Mouse (Mus musculus) cerebellum, adult 9-10 months (tissue): ENCODE data around the gene Mdp1.

ENCODE experiments used
- DNase-seq: peaks from one replicate; pipeline ENCODE4 v3.0.0; 2022

The Mdp1 gene

DNA sequence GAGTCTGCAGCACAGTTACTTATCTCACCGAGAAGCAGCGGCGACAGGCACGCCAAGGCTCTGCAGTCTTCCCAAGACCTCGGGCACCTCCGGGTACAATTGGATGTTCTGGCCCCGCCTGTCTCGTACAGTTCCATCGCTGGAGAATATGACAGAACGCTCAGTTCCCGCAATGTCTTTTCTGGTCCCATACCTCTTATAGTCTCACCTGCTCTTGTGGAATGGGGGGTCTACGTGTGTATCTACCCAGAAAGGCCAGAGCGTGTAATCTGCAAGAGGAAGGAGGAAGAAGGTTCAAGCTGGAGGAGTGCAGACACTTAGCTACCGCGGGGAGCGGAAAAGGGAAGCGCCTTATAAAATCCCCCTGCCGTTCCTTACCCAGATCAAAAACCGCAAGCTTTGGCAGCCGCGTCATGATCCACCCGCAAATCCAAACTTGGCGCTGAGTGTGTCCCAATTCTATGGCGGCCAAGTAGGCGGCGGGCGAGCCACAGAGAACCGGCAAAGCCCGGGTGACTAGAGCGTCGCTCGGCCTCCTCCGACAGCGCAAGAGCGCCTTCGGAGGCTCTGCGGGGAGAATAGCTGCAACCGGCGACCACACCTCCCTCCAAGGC lies at the start of gene Mdp1:
Gene Mdp1 (minus strand): TSS at position 549 of the 614 bp plus-strand sequence.
- DNase-seq: peak; percentile 67

DNA sequence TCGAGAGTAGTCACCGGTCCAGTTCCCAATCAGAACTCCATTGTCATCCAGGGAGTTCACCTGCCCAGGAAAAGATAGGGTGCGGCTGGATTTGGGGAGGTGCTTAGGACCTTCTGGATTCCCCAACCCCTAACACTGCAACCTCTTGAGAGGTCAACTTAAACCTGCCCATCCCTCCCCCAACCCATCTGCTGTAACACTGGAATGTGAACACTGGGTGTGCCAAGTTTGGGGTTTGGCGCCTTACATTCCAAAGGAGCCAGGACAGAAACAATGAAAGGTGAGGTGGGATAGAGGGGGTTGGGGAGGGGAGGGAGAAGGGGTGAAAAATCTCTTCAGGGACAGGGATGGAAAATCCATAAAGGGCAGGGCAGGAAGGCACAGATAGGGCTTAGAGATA lies 49.2 kb upstream of the Mdp1 start:
- DNase-seq: no peak

DNA sequence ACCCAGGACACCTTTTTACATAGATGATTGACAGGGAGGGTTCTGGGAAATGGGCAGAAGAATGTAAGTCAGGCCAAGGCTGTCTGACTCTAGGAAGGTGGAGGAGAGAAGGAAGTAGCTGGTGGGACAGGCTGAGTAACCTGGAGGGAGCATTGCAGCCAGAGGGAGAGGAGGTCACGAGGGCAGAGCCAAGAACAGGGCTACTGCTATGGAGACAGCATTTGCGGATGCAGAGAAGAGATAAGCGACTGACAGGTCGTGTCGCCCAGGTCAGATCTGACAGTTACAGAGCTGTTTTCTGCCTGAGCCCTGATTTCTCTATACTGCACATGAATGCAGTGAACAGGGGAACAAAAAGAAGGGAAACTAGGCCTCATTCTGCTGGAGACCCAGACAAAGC lies 47.1 kb upstream of the Mdp1 start:
- no peak for DNase-seq

DNA sequence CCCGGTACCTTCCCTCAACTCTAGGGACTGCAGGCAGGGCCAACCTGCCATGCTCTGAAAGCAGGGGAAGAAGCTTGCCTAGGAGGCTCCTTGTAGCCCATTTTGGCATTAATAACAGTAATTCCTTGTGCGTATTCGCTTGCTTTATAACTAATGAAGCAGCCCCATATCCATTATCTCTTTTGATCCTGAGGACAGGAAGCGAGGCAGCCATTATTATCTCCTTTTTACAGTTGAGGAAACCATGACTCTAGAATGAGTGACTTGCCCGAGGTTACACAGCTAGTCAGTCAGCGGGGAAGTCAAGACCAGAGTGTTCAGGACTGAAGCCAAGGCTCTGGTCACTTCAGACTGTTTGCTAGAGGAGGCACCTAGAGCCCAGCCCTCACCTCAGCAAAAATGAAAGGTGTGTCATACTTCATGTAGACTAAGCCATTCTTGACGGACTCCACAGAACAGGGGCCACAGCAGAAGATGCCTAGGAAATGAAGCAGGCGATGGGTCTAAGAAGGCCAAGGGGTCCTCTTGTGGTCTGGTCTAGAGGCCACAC lies 45.8 kb upstream of the Mdp1 start:
- DNase-seq: no peak

DNA sequence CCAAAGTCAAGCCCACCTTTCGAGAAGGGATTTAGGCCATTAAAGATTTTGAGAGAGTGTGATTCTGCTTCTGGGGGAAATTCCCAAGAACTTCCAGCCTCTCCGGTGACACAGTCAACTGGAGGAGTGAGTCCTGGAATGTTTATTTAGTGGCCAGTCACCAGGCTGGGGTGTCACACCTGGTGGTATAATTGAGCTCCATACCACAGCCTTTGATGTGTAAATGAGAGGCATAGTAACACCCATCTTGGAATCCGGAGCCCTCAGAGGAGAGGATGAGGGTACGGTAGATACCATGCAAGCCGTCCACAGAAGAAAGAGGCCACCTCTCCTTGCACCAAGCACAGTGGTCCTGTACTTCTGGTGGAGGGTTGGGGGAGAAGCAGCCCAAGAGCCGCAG lies 42.5 kb upstream of the Mdp1 start:
- DNase-seq: no peak

DNA sequence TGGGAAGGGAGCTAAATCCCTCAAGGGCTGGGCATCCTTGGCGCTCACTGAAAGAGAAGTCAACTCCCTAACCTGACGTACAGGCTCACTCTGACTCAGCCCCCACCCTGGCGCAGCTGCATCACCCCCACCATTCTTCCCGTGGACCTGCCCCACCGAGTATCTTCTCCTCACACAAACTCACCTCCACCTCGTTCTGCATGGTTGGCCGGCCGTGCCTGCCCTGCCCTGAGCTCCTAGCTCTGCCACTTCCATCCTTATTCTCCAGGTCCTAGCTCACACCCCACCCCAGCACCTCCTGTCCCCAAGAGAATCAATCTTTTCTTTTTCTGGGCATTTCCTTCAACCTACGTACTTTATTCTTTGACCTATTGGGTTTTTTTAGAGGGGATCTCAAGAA lies 40.8 kb upstream of the Mdp1 start:
- no peak for DNase-seq

DNA sequence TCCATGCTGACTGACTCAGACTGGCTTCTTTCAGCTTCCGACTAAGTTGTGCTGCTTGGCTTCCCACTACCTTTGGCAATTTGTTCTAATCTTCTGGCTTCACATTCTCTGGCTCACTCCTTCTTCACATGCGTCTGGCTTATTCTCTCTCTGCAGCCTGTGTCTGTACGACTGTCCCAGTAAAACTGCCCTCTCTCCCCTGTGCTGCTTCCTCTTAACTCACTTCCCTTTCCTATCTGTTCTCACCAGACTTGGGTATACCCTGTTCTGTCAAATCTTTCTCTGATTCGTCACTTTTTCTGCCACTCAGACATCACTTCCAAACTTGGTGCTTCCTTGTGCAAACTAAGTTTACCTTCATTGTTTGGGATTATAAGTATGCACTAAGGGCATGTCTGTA lies 36.9 kb upstream of the Mdp1 start:
- DNase-seq: no peak

DNA sequence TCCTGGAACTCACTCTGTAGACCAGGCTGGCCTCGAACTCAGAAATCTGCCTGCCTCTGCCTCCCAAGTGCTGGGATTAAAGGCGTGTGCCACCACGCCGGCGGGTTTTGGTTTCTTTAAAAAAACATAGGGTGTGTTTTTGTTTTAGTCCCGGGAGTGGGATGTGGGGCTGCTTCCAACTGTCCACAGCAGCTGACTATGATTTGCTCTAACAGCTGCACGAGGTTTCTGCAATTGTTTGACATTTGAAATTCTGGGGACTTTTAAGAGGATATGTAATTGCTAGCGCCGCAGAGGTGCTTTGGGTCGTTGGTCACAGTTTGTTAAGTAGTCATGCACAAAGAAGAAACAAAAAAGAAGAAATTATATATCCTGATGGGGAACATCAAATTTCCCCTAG lies 29.1 kb upstream of the Mdp1 start:
- DNase-seq: no peak

DNA sequence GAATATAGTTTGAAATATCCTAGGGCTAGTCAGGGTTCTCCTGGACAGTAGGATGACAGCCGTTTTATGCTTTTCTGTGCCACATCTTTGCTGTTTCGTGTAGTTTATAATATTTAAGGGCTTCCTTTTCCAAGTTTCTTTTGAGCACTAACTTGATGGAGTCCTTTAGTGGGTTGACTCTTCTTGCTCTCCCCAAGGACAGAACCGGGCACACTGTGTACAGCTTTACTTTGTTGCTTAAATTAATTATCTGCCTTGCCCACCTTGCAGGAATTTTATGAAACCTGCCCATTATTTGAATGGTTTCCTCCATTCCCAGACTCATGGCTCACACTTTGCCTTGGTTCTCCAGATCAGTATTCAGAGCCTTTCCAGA lies 21.8 kb upstream of the Mdp1 start:
- no peak for DNase-seq

DNA sequence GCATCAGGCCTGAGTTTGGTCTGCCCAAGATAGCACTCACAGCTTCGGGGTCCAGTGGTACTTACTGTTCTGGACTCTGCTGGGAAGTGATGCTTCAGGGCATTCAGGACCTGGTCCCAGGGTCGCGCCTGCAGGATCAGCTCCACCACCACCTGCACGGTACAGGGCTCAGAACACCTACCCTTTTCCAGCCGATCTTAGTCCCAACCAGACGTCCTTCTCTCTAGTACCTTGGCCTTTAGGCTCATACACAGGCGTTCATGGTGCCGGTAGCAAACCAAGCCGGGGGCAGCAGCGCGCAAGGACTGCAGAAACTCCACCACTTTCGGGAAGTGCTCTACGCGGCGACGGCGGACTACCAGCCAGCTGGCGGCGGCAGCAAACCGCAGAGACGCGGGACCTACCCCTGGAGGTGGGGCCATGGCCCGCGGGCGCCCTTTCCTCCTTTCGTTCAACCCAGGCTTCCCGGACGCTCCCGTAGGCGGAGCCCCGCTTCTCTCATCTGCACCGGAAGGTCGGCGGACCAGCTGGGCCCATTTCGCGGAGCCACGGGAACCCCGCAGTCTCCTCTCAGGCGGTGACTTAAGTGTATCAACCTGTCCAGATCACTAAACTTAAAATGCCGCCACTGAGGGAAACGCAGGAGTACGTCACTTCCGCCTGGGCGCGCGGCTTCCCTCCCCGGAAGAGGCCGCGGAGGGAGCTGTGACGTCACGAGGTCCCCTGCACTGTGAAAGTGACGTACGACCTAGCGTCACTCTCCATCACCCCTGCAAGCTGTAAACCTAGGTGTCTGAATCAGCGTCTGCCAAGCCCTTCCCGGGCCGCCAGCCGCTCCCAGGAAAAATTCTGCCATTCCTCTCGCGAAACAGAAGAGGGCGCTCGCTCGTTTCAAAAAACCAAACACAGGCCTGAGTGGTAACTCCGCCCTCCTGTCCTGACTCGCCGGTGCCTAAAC lies 21.1 kb upstream of the Mdp1 start, which contains the start of gene Tinf2:
Gene Tinf2 (minus strand): TSS at position 661 of the 958 bp plus-strand sequence.
- DNase-seq: peak; percentile 98

DNA sequence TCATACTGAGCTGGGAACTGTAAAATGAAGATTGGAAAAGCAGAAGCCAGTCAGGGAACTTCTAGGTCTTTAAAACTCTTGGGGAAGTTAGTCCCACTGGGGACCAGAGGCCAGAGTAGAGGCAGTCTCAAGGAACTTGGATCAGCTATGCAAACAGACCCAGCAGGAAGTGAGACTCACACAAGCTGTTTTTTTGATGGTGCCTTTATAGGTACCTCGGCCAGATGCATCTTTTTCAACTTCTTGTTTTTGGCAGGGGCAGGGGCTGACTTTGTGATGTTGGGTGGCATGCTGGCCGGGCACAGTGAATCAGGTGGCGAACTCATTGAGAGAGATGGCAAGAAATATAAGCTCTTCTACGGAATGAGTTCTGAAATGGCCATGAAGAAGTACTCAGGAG lies 17.3 kb upstream of the Mdp1 start:
- no peak for DNase-seq

DNA sequence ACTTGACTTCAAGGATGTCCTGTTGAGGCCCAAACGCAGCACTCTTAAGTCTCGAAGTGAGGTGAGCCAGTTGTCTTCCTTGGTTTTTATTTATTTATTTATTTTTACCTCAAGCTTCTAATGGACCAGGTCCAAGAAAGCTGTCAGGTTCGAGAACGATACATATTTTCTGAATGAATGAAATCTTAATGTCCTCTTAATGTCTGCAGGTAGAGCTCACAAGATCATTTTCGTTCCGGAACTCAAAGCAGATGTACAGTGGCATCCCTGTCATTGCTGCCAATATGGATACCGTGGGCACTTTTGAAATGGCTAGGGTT lies 12.4 kb upstream of the Mdp1 start:
- DNase-seq: peak; percentile 63

DNA sequence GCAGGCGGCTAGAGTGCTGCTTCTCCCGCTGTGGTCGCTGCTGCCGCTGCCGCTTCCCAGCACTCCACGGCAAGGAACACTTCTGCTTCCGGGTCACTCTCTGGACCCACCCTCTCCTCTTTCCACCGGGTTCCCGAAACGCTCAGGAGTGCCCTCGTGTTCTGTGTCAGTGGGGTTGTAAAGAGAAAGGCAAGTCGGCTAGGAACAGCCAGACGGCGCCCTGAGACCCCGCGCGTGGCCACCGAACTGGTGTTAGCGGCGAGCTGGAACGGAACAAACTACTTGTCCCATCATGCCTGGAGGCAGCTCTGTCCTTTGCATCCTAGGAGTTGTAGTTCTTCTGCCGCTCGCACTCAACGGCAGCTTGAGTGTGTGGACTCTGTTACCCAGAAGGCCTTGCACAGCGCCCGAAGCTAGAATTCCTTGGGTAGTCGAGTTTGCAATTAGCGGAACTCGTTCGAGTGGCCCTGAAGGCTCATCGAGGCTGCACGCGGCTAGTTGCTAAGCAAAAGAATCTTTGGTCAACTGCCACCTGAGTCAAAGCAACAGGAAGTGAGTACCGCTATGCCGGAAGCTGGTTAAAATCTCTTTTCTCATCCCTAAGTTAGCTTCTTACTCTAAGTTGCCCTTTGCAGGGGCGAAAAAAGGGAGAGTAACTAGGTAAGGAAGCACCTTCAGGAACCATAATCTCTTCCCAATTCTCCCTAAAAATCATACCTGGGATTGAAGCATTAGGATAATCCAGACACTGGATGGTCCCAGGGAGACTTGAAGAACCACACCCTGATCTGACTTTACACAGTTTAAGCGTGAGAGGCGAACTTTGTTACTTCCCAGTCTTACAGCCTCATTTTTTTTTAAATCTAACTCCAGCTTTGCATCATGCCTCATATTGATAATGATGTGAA lies 11.8 kb upstream of the Mdp1 start, which contains the start of the genes Gmpr2 and Nedd8:
Gene Gmpr2 (plus strand): TSS at position 109 of the 908 bp plus-strand sequence.
Gene Nedd8 (minus strand): TSS at position 292 of the 908 bp plus-strand sequence.
- DNase-seq: peak; percentile 94

DNA sequence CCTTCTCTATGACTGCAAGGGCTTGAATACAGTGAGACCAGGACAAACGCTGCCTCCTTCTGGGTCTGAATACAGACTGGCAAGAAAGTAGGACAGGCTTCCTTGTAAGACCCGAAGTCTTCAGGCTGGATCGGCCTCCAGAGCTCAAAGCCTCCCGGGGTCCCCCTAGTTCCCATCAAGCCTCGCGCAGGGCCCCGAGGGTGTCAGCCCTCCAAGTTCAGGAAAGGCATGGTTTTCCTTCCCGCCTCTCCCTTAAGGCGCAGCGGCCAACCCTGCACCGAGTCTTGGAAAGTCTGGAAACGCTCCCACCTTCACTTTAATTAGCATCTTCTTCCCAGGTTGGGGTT lies 11.2 kb upstream of the Mdp1 start:
- DNase-seq: no peak

DNA sequence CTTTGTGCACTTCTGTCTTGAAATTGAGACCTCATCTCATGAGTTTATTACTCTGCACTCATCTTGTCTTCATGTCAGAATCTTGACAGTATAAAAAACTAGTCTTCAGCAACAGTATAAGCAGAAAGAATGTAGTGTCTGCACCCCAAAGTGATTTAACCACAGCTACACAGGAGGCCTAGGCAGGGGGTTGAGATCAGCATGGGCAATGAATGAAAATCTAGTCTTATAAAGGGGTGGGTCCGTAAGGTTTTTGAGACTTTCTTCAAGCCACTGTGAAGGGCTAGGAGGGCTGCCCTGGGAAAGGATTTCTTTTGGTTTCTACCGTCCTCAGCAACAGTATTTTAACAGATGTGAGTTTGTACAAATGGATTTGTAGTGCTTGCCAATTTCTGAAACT lies 328 bp upstream of the Mdp1 start:
- no peak for DNase-seq

DNA sequence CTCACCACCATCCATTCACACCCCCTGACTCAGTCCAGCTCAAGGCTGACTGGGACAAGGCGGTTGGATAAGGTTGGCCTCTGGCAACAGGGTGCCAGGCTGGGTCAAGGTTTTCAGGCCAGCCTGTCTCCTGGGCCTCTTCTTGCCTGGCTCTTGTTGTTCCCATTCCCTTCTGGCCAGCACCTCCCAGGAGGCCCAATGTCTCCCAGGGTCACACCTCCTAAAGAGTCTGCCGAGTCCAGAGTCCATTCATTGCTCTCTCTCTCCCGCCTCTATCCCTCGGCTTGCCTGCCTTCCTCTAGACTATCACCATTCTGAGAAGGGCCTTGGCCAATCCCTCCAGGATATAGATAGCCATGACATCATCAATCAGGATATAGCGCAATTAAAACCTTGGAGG lies 2.3 kb downstream of the Mdp1 start:
- DNase-seq: no peak

DNA sequence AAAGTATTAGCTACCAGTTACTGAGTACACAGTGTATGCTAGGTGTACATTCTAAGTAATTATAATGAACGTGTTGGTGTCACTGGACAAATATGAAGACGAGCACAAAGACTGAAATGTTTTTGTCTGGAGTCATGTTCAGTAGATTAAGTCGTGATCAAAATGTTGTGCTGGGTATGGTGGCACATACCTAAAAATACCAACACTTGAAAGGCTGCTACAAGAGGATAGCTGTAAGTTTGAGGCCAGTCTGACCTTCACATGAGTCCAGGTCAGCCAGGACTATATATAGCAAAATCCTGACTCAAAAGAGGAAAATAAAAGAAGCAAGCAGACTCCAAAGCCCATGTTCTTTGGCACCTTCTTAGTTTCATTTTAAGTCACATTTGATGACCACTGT lies 3.4 kb downstream of the Mdp1 start:
- DNase-seq: no peak

DNA sequence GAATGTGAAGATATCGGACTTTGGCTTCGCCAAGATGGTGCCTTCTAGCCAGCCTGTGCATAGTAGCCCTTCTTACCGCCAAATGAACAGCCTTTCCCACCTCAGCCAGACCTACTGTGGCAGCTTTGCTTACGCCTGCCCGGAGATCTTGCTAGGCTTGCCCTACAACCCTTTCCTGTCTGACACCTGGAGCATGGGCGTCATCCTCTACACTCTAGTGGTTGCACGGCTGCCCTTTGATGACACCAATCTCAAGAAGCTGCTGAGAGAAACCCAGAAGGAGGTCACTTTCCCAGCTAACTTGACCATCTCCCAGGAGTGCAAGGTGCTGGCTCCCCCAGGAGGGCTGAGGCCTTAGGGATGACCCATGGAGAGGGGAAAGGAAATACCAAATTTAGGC lies 8.8 kb downstream of the Mdp1 start:
- no peak for DNase-seq

DNA sequence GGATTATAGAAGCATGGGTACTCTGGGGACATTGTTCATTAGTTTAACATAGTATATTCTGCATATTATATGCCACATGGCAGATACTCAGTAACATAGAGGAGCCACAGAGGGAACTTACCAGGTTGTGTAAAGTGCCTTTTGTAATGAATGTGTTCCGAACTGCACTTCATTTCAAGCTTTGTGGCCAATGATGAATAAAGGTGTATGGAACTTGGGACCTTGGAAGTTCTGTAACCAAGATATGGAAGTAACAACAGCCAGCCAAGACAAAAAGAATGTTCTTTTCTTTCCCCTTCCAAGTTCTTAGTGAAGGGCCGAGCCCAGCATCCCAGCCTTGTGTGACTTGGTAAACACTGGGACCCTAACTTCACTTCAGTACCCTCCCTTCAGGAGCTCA lies 10.4 kb downstream of the Mdp1 start, which contains the start of gene Tssk4:
Gene Tssk4 (plus strand): TSS at position 301 of the 400 bp plus-strand sequence.
- no peak for DNase-seq

DNA sequence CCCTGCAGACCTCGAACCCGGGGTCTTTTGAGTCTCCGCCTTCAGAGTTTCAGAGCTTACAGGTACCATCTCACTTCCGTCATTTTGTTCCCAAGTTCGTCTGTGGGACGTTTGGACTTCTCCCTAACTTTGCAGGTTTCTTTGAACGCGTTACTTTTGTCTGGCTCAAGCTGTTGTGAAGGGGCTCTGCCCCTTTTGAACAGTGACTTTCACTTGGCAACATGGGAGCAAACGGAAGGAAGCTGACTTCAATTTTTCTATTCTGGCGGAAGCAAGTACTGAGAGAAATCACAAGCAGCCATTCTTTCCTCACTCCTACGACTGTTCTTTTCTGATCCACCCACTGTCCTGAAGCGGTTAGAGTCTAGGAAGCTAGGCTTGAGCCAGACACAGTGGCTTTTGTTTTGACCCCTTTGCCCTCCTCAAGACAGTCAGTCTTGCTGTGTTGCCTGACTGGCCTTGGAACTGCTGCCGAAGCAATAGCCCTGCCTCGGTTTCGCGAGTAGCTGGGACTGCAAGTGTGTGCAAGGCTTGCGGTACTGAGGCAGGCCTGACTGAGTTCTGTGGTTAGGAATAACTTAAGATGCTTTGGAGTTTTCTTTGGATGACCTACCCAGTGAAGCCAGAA lies 15.9 kb downstream of the Mdp1 start:
- no peak for DNase-seq

DNA sequence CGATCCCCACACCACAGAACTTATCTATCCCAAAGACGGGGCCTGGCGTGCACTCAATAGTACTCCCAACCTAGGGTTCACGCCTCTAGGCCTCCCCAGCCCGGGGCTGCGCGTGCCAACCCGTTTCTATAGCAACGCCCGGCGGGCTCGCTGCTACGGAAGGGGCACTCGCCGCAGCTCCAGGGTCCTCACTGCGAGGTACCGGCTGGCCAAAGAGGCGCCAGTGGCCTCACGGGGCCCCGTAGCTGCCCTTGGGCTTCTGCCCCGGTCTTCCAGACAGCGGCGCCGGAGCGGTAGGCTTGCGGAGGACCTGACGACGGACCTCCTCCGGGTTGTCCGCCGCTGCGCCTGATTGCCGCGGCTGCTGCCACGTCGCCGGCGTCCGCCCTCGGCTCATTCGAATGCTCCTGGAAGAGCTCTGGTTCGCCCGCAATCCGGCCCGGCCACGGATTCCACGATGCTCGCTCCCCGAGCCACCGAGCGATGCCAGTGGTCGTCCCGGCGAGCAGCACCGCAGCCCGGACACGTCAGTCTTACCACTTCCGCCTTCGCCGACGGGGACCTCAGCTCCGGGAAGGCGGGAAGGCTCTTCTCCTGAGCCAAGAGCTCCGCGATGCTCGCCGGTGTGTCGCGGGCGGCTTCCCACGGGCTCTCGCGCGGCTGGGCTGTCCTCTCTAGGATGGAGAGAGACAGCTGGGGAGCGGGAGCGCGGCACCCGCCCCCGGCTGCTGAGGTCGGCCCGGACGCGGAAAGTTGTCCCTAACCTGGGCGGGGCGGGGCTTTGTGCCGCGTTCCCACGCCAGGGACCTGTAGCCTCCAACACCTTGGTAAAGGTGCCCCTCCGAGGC lies 17.0 kb downstream of the Mdp1 start, which contains the start of gene Tm9sf1:
Gene Tm9sf1 (minus strand): TSS at position 747 of the 848 bp plus-strand sequence.
- peak; percentile 85 for DNase-seq
